Mouse (Mus musculus) C2C12 (cell line): ENCODE results near the gene Ost4.

Experiments
- CTCF ChIP-seq: IDR thresholded peaks from one replicate; pipeline ENCODE4 v1.5.1; 2011; ENCODE audit not compliant: control insufficient read depth, insufficient read depth, insufficient read length
- MYOD1 ChIP-seq: IDR thresholded peaks from one replicate; pipeline ENCODE4 v1.6.1; 2011; ENCODE audit warnings: low read depth; ENCODE audit not compliant: control insufficient read depth, insufficient read length

- TF ChIP-seq MYOD1 (no peak), CTCF (no peak)
These were observed 15.5 kb upstream of the Ost4 start for GRCm38 (mm10) chr5:30923119-30923518.
